Mouse (Mus musculus) small intestine, adult 2 months (tissue): Measurements from ENCODE around the gene Wnt10b.

Experiments used
- CTCF ChIP-seq: fragments of 200-500 bp; IDR thresholded peaks from 2 replicates; pipeline ENCODE4 v1.5.1; 2012; ENCODE audit warnings: low read depth, mild to moderate bottlenecking, control low read depth, inconsistent platforms, low read length, moderate library complexity, mixed read lengths; ENCODE audit not compliant: insufficient replicate concordance, insufficient read length; ENCODE audit errors: extremely low read depth
- POLR2A ChIP-seq: fragments of 200-500 bp; IDR thresholded peaks from 2 replicates; pipeline ENCODE4 v1.6.1; 2012; ENCODE audit warnings: low read depth, mild to moderate bottlenecking, control low read depth, inconsistent platforms, low read length, moderate library complexity

DNA sequence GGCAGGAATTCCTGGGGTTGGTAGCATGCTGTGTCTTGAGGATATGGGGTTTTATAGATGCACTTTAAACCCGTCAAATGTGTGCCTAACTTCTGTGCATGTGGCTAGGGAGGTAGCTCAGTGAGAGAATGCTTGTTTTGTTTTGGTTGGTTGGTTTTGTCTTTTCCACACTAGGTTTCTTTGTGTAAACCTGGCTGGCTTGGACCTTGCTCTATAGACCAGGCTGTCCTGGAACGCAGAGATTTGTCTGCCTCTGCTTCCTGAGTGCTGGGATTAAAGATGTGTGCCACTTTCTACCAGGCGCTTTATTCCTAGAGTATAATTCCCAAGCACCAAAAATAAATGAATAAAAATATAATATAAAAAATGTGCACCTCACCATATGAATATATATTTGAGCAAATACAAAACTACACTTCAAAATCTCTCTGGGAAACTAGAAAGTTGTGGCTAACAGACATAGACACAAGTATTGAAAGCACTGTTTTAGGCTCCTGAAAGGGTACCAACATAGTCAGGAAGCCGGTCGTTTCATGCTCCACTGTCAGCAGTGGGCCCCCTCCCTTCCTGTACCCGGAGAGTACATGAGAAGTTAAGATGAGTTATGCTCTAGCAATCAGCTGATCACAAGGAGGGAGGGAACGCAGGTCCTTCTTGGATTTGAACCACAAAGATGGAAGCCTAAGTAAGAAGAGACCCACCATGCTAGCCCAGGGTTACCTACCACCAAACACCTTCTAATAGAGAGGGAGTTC, 48.0 kb downstream of the Wnt10b start:
- TF ChIP-seq CTCF (no peak), POLR2A (no peak)
